Mouse (Mus musculus) neural tube, embryonic 10.5 days (tissue): ENCODE measurements around the gene Klhl42.

Experiments
- DNase-seq: peaks from one replicate; pipeline ENCODE4 v3.0.0-alpha.2; 2017; ENCODE audit warnings: low spot score; ENCODE audit errors: extremely low spot score

Gene Klhl42

DNA sequence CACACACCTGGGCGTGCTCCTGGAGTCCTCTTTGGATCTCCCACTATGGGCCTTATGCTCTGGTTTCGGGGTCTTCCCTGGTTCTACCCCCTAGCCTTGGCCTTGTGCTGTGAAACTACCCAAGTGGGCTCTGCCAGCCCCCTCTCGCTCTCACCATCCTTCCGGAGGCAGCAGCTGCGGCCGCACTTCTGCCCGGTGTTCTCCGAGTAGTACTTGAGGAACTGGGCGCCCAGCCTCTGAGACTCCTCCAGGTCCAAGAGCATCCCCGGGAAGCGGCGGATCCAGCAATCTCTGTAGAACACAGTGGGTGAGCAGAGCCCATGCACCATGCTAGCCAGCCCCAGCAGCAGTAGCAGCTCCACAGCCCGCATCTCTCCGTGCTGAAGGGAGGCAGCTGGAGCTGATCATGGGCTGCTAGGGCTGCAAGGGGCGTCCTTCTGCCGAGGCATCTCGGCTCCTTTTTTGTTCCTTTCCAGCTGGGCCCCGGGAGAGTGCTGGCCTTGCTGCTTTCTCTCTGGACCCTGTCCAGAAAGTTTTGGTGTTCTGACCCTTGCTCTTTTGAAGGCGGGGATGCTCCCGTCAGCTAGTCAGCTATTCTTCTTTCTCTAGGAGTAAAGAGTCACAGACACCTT lies 4.5 kb upstream of the Klhl42 start, which contains the start of gene Mansc4:
TSS of gene Mansc4 (minus strand) at position 439 of the 632 bp plus-strand sequence.
- DNase-seq = peak; percentile 62

DNA sequence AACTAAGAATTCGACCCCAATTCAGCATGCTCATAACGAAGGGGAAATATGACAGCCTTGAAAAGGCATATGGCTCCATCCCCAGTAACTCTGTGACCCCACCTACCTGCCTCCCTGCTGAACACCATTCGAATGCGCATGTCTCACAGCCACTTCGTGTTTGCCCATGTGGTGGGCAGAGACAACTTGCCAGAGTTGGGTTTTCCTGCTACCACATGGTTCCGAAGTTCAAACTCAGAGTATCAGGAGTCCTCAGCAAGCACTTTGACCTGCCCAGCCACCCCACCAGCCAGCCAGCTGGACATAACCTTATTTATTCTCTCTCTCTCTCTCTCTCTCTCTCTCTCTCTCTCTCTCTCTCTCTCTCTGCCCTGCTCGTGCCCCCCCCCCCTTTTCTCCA lies 3.4 kb upstream of the Klhl42 start:
- DNase-seq = no peak

DNA sequence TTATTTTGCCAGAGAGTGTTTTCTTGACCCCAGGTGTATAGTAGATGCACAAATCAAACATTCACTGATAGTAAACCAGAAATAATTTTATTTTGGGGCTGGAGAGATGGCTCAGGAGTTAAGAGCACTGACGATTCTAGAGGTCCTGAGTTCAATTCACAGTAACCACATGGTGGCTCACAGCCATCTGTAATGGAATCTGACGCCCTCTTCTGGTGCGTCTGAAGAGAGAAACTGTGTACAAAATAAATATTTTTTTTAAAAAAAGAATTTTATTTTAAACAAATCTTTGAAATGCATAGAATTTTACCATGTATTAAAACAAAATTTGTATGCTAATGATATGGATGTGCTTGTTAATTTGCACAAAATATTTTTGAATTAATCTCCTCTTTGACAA lies 2.7 kb upstream of the Klhl42 start:
- no peak for DNase-seq

DNA sequence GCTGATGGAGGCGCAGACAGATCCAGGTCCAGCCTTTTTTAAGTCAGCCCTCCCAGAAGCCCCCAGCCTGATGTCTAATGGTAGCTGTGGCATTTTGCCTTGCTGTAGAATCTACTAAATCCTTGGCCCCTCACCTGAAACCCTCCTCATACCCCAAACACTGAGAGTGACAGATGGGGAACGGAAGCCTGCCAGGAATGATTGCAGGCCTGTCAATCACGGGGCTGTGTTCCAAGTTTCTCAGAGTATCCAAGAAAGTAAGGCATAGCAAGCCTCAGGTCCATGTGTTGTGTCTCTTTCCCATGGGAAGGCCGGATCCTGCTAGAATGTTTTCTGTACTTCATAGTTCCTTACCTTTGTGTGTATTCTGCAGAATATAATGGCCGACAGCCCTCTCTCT lies 988 bp upstream of the Klhl42 start:
- no peak for DNase-seq

DNA sequence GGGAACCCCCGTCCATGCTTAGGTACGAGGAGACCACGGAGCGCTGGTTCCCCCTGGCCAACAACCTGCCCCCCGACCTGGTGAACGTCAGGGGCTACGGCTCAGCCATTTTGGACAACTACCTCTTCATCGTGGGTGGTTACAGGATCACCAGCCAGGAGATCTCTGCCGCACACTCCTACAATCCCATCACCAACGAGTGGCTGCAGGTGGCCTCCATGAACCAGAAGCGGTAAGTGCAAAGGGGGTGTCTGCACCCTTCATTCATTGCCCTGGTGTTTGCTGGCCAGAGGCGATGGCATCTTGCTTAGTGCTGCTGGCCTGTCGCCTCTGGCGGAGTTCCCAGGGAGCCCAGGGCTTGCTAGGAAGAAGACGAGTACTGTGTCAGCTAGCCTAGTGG lies 957 bp downstream of the Klhl42 start:
- no peak for DNase-seq

DNA sequence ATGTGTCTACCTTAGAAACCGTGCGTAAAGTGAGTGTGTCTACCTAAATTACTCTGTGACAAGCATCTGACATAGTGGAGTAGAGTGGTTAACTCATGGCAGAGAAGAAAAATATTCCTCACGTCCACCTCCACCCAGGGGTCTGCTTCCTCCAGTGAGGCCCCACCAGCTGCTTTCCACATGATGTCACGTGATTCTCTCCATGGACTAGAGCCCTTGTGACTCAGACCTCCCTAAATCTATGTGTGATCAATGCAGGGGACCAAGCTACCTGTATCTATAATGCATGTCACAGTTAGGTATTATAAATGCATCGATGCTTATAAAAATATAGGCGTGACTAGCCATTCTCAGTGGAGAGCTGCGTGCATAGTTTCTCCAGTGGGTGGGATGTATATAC lies 3.6 kb downstream of the Klhl42 start:
- no peak for DNase-seq

DNA sequence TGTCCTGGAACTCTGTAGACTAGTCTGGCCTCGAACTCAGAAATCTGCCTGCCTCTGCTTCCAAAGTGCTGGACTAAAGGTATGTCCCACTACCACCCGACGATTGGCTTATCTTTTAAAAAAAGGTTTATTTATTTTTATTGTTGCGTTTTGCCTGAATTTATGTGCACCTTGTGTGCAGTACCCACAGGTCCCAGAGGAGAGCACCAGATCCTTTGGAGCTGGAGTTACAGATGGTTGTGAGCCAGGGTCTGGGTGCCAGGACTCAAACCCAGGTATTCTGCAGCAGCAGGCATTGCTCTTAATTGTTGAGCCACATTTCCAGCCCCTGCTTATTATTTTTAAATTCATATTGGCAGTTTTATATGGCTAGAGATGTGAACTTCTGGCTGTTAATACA lies 4.9 kb downstream of the Klhl42 start:
- no peak for DNase-seq

DNA sequence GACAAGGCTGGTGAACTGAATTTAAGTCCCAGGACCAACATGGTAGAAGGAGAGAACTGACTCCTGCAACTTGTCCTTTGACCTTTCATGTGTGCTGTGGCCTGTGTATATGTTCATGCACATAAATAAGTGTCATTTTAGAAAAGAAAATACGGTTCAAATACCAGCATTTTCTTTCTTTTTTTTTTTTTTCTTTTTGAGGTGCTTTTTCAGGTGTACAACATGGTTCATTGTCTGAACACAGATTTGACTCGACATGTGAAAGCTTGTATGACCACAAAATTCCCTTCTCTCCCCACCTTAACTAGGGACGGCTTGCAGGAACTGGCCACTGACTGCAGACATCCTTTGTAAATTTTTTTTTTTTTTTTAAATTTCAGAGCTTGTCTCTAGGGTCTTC lies 5.8 kb downstream of the Klhl42 start:
- DNase-seq = no peak

DNA sequence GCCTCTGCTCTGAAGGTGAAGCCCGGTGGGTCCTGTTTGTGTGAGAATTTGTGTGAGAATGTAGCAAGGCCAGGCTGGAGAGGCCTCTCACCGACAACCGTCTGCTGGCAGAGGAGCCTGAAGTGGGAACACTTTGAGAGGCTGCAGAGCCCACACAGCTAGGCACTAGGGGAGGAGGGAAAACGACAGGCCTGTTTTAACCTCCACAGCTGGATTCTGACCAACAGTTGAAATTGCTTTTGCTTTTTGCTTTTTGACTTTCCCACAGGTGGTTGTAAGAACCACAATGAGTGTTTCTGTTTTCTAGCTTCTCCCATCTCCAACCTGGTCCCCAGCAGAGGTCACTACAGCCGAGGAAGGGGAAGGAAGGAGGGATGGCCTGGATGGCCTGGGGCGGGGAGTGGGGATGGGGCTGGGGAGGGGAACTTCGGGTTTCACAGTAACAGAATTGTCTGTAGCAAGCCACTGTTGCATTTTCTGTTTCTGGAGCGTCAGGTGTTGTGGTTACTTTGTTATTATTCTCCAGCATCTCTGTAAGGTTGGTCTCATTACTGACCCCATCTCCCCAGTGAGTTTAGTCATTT lies 6.3 kb downstream of the Klhl42 start:
- DNase-seq = no peak

DNA sequence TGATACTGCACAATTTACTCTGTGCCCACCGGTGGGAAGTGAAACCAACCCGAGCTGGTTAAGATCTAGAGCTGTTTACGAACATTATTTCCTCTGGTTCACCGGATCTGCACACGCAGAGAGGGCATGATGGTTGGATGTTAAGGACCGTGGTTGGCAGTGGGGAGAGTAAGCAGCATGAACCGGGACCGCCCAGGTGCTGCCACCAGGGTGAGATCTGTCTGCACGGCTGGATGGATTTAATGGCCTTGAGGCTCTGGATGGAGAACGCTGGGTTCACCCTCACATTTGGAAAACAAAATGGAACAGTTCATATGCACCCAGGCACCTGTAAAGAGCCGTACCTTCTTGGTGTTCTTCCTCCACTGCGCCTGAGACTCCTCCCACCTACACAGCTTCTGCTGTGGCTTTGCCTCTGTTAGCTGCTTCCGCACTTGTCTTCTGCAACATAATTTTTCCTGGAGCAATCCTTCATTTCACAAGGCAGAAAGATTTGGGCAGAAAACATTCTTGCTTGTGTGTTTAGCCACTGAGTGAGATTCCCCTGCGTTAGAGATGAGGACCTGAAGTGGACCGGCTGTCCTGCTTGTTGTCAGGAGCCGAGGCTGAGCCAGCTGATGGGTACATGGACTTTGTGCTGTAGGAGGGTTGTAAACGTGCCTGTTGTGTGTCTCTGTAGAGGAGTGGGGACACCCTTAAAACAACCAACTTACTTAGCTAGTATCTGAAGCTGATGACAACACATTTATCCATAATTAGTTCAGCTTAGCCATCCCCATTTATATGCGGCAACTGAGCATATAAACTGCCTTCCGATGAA lies 8.5 kb downstream of the Klhl42 start:
- no peak for DNase-seq

DNA sequence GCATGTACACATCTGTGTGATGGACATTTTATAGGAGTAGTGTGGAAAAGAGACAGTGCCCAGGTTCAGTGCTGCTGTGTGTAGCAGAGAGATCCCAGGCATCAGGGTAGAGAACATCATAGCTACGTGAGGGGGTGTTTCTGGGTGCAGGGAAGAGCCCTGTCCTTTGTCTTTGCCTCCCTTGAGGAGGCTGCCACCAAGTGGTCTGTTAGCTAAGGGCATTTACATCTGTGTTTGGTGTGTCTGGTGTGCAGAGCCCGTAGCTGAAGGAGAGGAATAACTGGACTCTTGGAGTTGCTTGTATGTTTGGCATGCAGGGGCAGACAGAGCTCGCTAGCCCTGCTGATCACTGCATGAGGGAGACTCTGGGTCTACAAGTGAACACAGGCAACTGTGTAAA lies 11.1 kb downstream of the Klhl42 start:
- DNase-seq = no peak

DNA sequence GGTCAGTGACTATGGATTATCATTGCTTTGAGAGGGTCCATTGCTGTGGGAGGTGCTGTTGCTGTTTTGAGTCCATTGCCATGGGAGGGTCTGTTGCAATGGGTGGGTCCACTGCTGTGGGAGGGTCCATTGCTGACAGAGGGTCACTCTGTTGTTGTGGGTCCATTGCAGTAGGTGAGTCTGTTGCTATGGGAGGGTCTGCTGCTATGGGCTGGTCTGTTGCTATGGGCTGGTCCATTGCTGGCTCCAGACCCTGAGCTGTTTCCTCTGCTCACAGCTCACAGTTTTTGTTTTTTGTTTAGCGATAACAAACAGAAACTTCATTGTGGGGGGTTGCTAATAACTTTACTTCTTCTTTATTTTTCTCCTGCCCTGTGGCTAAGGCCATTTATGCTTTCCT lies 14.3 kb downstream of the Klhl42 start:
- DNase-seq = no peak

DNA sequence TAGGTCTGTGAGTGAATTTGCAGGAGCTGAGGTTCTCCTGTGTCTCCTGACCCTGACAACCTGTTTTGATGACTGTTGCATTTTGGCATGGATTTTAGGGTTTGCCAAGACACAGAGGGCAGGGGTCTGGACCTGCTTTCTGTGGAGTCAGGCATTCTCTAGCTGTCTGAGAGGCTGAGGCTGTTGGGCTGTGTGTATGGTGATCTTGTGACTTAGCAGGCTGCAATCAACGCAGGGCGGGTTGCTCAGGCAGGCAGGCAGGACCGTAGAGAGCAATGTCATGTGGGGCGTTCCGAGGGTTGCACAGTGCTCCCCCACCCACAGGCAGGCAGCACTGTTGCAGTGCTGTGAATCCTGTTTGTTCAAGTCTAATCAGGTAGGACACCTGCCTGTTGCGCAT lies 15.5 kb downstream of the Klhl42 start:
- DNase-seq = no peak

DNA sequence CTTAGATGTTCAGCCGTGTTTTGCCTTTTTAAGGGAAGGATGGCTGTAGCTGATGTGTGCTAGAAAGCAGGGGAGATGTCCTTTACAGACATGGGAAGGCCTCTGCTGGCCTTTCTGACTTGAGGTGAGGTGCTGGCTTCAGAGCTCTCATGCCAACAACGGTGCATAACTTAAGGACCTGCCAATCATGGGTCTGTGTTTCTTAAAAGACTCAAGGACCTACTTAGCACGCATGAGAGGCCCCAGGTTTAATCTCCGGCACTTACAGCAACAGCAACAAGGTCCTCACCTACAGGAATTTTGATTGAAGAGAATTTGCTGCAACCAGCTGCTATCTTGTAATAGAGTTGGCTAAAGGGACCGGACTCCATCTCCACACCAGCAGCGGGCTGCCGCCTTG lies 18.1 kb downstream of the Klhl42 start:
- DNase-seq = no peak

DNA sequence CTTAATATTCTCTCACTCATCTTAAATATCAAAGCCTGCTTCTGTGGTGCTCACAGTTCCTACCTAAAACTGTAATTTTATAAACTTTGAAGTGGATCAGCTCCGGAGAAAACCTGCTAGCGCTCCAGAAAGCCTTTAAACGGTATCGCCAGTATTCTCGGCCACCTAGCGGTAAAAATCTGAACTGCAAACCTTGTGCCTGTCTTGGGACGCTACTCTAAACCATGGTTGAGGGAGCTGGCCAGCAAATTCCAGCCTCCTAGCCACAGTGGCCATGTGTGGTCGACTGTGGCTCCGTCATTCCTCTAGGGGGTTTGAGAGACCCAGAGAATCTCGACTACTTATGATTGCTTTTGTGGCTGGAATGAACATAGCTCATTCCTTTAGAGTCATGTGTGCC lies 25.4 kb downstream of the Klhl42 start:
- DNase-seq = peak; percentile 89

DNA sequence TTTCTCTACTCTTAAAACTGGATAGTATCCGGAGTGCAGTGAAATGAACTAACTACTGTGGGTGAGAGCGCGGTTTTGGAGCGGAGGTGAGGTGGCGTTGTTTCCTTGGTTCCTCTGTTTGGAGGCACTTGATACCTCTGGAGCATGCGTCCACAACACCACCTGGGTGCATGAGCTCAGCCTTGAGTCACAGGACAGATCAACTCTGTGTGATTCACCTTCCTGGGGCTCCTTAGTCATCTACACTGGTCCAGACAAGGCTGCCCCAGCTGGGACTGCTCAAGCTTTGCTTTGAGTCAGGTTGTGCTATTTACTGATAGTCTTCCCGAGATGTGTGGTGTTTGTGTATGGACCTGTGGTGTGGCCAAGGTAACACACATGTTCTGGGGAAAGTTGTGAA lies 26.6 kb downstream of the Klhl42 start:
- no peak for DNase-seq

DNA sequence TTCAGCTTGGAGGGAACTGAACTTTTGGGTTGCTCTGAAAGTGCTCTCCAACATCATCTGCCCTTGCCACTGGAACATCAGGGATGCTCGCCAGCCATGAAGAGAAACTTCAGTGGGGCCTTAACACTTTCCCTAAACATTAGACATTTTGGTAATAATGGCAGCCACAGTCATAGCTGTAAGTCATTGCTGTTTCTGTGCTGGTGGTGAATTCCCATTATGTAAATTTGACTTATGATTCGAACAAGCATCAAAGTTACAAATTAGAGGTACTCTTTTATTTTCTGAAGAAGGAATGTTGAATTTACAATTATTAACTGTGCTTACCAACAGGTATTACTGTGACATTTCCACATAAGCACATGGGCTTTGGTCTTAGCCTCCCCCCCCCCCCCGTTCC lies 27.0 kb downstream of the Klhl42 start:
- DNase-seq = no peak

DNA sequence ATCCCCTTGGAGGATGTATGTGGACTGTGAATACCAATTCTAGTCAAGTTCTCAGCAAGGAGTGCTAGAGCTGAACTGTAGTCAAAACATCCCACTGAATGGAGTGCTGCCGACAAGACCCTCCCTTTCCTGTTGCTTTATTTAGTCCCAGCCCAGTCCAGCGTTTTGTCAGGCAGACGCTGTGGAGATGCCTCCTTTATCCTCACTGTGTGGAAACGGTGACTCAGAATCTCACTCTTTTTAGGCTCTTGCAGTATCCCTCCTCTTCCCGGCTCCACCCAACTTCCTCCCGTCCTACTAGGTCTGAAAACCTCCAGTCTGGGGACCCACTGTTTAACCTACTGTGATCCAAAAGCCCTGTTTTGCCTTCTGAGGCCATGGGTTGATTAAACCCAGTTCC lies 30.1 kb downstream of the Klhl42 start:
- DNase-seq = no peak

DNA sequence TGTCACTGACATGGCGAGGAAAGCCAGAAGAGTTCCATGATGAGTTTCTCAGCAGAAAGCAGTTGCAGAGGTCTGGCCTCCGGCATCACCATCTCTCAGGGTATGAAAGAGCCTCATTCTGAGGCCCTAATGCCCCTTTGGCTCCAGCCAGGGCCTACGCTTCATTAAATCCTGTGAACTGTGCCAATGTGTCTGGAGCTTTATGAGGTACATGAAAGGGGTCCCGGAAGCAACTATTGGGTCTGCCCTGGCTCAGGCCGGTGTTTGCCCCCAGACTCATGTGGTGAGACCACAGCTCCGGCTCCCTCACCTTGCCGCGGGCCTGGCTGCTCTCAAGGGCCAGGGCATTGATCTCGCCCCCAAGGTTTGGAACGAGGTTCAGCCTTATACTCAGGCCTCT lies 36.1 kb downstream of the Klhl42 start:
- DNase-seq = no peak

DNA sequence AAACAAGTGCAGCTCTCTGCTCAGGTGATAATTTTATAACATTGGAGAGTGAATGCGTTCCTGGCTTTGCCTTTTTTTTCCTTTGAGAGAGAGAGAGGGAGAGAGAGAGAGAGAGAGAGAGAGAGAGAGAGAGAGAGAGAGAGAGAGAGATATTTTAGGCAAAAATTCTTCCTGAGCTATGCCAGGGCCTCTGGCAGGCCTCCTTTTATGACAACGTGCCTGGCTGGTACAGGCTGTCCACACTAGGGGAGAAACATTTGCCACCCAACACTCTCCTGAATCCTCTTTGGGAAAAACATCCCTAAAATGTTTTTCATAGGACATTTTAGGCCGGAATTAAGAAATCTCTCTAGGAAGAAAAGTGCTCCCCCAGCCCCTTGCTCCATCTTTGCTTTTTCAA lies 47.1 kb downstream of the Klhl42 start:
- DNase-seq = no peak

DNA sequence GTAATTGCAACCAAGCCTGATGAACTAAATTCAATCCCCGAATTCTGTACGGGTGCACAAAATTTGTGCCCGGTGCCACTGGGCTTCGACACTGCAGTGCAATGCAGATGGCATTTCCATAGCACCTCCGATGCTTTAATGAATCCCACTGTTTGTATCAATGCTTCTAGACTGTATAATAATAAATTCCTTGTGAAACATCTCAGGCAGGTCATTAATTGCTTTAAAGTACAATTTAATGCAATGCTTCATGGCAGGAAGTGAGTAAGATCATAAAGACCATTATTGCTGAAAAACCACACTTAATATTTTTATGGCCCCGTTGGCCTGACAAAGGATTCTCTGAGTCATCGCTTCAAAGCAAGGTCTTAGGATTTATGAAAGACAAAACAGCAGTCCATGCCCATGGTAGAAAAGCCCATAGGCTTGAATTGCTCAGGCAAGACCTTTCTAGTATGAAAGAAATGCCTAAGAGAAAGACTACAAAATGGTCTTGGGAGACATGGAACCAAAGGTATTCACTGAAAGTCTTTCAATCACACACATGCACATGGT lies 49.5 kb downstream of the Klhl42 start:
- no peak for DNase-seq

DNA sequence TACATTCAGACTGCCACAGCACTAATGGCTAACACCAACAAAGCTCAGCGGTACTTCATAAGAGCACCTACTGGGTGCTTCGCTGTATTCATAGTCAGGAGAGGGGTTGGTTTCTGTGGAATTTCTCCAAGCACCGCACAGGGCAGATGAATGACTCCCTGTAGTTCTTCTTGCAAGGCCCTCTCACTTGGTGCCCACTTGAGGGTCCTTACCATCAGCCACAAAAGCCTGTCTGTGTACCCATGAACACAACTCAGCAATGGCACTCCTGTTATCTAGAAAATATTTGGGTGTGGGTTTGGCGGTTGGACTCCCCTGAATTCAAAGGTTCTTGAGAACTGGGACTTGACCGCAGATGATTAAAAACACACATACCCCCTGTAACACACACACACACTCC lies 53.5 kb downstream of the Klhl42 start:
- no peak for DNase-seq

DNA sequence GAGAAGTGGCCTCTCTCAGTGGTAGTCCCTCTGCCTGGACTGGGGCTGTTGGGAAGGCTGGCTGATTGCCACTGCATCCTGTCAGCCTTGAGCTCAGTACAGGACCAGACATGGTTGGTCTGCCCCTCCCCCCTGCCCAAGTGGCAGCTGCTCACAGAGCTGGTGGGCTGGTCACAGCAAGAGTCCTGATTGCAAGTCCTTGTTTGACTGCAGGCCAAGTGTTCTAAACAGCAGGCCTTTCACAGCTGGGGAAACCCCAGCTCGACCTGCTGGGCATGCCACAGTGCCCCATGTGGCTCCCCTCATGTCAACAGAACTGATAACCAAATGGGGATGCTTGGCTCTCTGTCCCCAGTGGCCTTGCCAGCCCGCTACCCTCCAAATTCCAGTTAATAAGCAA lies 54.1 kb downstream of the Klhl42 start:
- peak; percentile 31 for DNase-seq
